Mouse (Mus musculus) heart, embryonic 14.5 days (tissue): Measurements from ENCODE around the gene Mylpf. TPM values are rescaled to one million over a fixed set of nuclear protein-coding genes. Genes with fewer than 3 reads are reported as not detected.
A peak's percentile ranks its signal among the peaks of the same experiment; 100 is the strongest.
"Not testable (repeated sequence)": the region's sequence is repeated elsewhere in the genome, so short reads cannot be mapped to it uniquely, and the experiment has no call there.

Experiments used
- ATAC-seq: fragments of 200-750 bp; cut with Nextera tagmentation; 2 replicates; pipeline ENCODE4 v1.8.0; 2017; ENCODE audit warnings: low read depth, moderate TSS enrichment; ENCODE audit not compliant: insufficient number of reproducible peaks, insufficient read depth, low FRiP score
- H3K27ac ChIP-seq, 2 experiments: fragments of 200-500 bp in 1 of 2; fragments of 300-500 bp in 1 of 2; sonication (generic) in 1 of 2; replicated peaks in 1 of 2; 2 replicates each; pipeline ENCODE4 v1.5.1; 2012 to 2014; ENCODE audit warnings: low read depth in 2 of 2, low read length in 2 of 2, control low read depth in 1 of 2, mild to moderate bottlenecking in 1 of 2, mixed read lengths in 1 of 2; ENCODE audit not compliant: control insufficient read depth in 1 of 2, insufficient read depth in 1 of 2
- H3K27me3 ChIP-seq: fragments of 300-500 bp; sonication (generic); 2 replicates; pipeline ENCODE4 v1.6.1; 2014; ENCODE audit warnings: mild to moderate bottlenecking, low read length, control low read depth; ENCODE audit not compliant: control insufficient read depth, insufficient read depth
- H3K36me3 ChIP-seq: fragments of 300-500 bp; sonication (generic); 2 replicates; pipeline ENCODE4 v1.6.1; 2014; ENCODE audit warnings: mild to moderate bottlenecking, control low read depth, low read length, mixed read lengths; ENCODE audit not compliant: control insufficient read depth, insufficient read depth
- H3K4me1 ChIP-seq, 2 experiments: fragments of 200-500 bp in 1 of 2; fragments of 300-500 bp in 1 of 2; sonication (generic) in 1 of 2; 2 replicates each; pipeline ENCODE4 v1.6.1; 2012 to 2014; ENCODE audit warnings: low read length in 2 of 2, control low read depth in 1 of 2, mixed read lengths in 1 of 2; ENCODE audit not compliant: control insufficient read depth in 2 of 2, insufficient read depth in 2 of 2
- H3K4me2 ChIP-seq: fragments of 300-500 bp; sonication (generic); 2 replicates; pipeline ENCODE4 v1.6.1; 2014; ENCODE audit warnings: mild to moderate bottlenecking, low read length
- H3K4me3 ChIP-seq, 2 experiments: fragments of 200-500 bp in 1 of 2; fragments of 300-500 bp in 1 of 2; sonication (generic) in 1 of 2; 2 replicates each; pipeline ENCODE4 v1.5.1; 2012 to 2014; ENCODE audit warnings: low read length in 2 of 2, mild to moderate bottlenecking in 2 of 2, control low read depth in 1 of 2, low read depth in 1 of 2, moderate library complexity in 1 of 2; ENCODE audit not compliant: control insufficient read depth in 1 of 2, insufficient read depth in 1 of 2
- H3K9ac ChIP-seq: fragments of 300-500 bp; sonication (generic); 2 replicates; pipeline ENCODE4 v1.6.1; 2014; ENCODE audit warnings: mild to moderate bottlenecking, low read length
- H3K9me3 ChIP-seq: fragments of 300-500 bp; sonication (generic); 2 replicates; pipeline ENCODE4 v1.6.1; 2016; ENCODE audit warnings: low read length, control low read depth; ENCODE audit not compliant: control insufficient read depth
- WGBS: fragments of 180-500 bp; shearing (Covaris S2); extraction: QIAGEN DNeasy Blood & Tissue Kit; methylation state at CpG from one replicate; pipeline ENCODE4 v1.1.7; 2014; 5-methylcytosine and 5-hydroxymethylcytosine counted together
- polyA plus RNA-seq: library from polyadenylated mRNA; unstranded; fragments of >200 nt; fragmentation: Nextera tagmentation; extraction: Ambion mirVana; gene quantifications from 2 replicates; pipeline ENCODE4 v1.2.1, GENCODE M21; 2014

The Mylpf gene
- polyA plus RNA-seq, 1 experiment from 2014 or later: 14.9 TPM

DNA sequence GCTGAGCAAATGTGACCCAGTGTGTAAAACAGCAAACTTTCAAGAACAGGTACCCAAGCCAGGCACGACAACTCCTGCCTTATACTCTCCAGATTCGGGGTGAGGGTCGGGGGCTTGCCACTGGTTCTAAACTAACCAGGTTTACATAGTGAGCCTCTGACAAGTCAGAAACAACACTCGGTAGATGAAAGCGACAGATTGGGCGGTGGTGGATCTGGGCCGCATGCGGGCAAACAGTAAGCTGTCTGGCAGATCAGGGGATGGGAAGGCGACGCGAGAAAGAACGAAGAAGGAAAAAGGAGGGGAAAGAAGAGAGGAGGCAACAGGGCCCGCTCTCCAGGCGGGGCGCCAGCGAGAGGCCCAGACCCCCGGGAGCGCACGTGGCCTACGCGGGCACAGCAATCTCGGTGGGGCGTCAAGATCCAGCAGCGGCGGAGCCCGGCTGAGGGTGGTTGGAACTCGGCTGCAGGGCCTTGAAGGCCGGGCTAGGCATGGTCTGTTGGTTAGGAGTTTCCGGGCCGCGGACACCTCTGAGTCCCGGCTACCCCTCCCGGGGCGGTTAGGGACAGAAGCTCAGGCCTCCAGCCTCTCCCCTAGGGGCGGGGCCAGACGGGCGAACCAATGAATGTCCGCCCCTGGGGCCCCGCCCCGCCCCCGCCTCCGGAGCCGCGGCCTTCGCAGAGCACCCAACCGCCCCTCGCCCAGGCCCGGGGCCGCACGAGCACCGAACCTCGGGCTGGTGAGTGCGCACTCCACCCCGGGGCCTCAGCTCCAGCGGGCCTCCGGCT is 35.4 kb downstream of the Mylpf start, which contains the start of gene Zfp771:
Zfp771 (plus strand) TSS at position 405 of the 788 bp plus-strand sequence.
- Histone ChIP-seq H3K9ac (peak within 1 kb of the TSS; percentile 94), H3K4me2 (peak within 1 kb of the TSS; percentile 90), H3K36me3 (peaks cover 25% of the 10 kb centered on the region), H3K27ac (peak within 1 kb of the TSS; percentile 87 to 90), H3K4me3 (peak within 1 kb of the TSS; percentile 86 to 97), H3K9me3 (no peaks in the 10 kb centered on the region; the same call in 1 of the 2 replicates), H3K4me1 (peaks cover 7 to 19% of the 10 kb centered on the region in 2 experiments; a peak in 3 of 4 replicates), H3K27me3 (no peaks in the 10 kb centered on the region)
- WGBS: 1% methylated on average over 54 of the region's 56 CpGs
- peak; percentile 93 for ATAC-seq

DNA sequence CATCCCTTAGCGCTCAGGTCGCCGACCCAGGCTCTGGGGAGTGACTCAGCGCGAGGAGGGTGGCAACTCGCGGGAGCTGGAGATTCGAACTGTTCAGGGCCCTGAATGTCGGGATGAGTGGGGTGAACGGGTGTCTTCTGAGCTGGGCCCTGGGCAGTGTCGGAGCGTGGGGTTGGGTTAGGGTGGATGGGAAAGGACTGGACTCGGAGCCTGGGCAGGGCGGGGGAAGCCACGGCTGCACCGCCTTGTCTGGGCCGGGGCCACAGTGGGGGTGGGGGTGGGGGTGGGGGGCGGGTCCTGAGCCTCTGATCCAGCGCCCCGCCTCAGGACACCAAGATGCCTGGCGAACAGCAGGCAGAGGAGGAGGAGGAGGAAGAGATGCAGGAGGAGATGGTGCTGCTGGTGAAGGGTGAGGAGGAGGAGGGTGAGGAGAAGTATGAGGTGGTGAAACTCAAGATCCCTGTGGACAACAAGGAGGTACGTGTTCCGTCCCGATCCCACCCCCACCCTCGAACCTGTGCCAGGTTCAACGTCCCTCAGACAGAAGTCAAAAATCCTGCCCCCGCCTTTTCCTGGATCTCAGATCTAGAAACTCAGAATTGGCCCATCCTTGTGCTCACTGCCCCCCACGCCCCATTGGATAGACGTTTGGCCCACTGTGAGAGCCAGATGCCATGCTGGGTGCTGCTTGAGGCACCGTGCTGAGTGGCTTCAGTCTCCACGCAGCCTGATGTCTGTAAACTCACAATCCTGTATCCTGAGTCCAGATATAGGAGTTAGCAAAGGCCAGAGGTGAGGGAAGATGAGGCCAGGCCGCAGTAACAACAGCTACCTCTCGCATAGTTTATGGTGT is 36.2 kb downstream of the Mylpf start:
- WGBS: 11% methylated on average over 31 of the region's 33 CpGs
- Histone ChIP-seq H3K4me3 (peak overlapping the region; percentile 86 to 97), H3K4me2 (peak overlapping the region; percentile 90), H3K27me3 (no peaks in the 10 kb centered on the region), H3K27ac (peak overlapping the region; percentile 87 to 90), H3K4me1 (peaks cover 7 to 19% of the 10 kb centered on the region in 2 experiments; a peak in 3 of 4 replicates), H3K36me3 (peaks cover 30% of the 10 kb centered on the region), H3K9ac (peak overlapping the region; percentile 94), H3K9me3 (no peaks in the 10 kb centered on the region; the same call in 1 of the 2 replicates)
- ATAC-seq: peak; percentile 75

DNA sequence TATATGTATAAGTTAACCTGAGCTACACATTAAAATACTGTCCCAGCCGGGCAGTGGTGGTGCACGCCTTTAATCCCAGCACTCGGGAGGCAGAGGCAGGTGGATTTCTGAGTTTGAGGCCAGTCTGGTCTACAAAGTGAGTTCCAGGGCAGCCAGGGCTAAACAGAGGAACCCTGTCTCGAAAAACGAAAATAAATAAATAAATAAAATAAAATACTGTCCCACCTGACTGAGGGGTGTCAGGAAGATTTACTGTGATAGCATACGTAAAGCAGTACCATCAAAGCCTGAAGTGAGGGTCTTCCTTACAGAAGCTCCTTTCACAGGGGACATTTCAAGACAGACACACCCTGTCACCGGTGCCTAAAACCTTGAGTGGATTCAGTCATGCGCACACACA is 41.8 kb downstream of the Mylpf start:
- Histone ChIP-seq H3K36me3 (peaks cover 41% of the 10 kb centered on the region), H3K4me1 (peaks cover 0 to 11% of the 10 kb centered on the region in 2 experiments; a peak in 3 of 4 replicates)
- not testable (repeated sequence) for H3K9ac ChIP-seq, ATAC-seq, H3K27ac ChIP-seq, H3K27me3 ChIP-seq, H3K4me3 ChIP-seq, H3K4me2 ChIP-seq, H3K9me3 ChIP-seq
- WGBS: 92% methylated on average over 8 of the region's 8 CpGs

DNA sequence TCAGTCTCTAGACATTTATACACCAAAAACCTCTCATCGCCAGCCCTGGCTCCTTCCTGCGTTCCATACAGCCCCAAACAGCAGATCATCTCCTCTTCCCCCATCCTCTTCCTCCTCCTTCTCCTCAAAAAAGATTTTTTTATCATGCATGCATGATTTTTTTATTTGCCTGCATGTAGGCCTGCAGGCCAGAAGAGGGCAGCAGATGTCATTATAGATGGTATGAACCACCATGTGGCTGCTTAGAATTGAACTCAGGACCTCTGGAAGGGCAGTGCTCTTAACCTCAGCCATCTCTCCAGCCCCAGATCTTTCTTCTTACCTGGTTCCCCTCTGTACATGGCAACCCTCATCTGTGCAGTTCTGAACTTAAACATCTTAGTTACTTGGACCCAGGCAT is 43.7 kb downstream of the Mylpf start:
- no peaks in the 10 kb centered on the region for H3K9me3 ChIP-seq
- no peak overlapping the region for H3K4me2 ChIP-seq
- 91% methylated on average over 2 of the region's 2 CpGs for WGBS
- no peak for ATAC-seq
- H3K9ac ChIP-seq: no peak overlapping the region
- H3K4me1 ChIP-seq: peaks cover 0 to 7% of the 10 kb centered on the region in 2 experiments; a peak in 2 of 4 replicates
- H3K27me3 ChIP-seq: no peaks in the 10 kb centered on the region
- no peak overlapping the region for H3K27ac ChIP-seq
- H3K36me3 ChIP-seq: peaks cover 41% of the 10 kb centered on the region
- no peak overlapping the region for H3K4me3 ChIP-seq

DNA sequence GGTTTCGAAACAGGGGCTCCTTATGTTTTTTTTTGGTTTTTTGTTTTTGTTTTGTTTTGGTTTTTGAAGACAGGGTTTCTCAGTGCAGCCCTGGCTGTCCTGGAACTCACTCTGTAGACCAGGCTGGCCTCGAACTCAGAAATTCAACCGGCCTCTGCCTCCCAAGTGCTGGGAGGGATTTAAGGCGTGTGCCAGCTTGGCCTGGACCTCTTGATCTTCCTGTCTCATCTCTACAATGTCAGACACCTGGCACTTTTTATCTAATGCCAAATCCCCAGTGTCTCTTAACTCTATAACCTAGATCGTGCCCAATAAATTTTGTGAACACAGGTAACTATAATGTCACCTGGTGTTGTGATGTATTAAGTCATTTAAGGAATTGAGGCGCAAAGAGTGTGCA is 44.7 kb downstream of the Mylpf start:
- no peak for ATAC-seq
- Histone ChIP-seq H3K27me3 (no peaks in the 10 kb centered on the region), H3K27ac (peak overlapping the region; percentile 79 to 85), H3K9me3 (no peaks in the 10 kb centered on the region), H3K4me3 (peak overlapping the region; percentile 67 to 76), H3K4me1 (peaks cover 0 to 7% of the 10 kb centered on the region in 2 experiments; a peak in 2 of 4 replicates), H3K36me3 (peaks cover 36% of the 10 kb centered on the region), H3K9ac (peak overlapping the region; percentile 85), H3K4me2 (peak overlapping the region; percentile 82)
- WGBS: 80% methylated on average over 6 of the region's 6 CpGs

DNA sequence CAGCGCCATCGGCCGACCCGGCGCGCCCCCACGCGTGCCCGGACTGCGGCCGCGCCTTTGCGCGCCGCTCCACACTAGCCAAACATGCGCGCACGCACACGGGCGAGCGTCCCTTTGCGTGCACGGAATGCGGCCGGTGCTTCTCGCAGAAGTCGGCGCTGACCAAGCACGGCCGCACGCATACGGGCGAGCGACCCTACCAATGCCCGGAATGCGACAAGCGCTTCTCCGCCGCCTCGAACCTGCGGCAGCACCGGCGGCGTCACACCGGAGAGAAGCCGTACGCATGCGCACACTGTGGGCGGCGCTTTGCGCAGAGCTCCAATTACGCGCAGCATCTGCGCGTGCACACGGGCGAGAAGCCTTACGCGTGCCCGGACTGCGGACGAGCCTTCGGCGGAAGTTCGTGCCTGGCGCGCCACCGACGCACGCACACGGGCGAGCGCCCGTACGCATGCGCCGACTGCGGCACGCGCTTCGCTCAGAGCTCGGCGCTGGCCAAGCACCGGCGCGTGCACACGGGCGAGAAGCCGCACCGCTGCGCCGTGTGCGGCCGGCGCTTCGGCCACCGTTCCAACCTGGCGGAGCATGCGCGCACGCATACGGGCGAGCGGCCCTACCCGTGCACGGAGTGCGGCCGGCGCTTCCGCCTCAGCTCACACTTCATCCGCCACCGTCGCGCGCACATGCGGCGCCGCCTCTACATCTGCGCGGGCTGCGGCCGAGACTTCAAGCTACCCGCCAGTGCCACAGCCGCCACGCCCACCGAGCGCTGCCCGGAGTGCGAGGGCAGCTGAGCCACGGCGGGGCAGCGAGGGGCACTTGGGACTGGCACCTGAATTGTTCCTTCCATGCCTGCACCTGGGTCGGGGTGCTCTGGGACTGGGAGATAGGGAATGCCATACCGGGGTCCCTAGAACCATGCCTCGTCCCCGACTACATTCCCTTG is 45.4 kb downstream of the Mylpf start:
- Histone ChIP-seq H3K27ac (peak overlapping the region; percentile 79 to 85), H3K27me3 (no peaks in the 10 kb centered on the region), H3K4me1 (peaks cover 0 to 8% of the 10 kb centered on the region in 2 experiments; a peak in 2 of 4 replicates), H3K9me3 (no peaks in the 10 kb centered on the region), H3K4me3 (peak overlapping the region; percentile 67 to 76), H3K4me2 (peak overlapping the region; percentile 82), H3K9ac (peak overlapping the region; percentile 85), H3K36me3 (peaks cover 32% of the 10 kb centered on the region)
- ATAC-seq: peak; percentile 91
- under 1% methylated on average over 135 of the region's 136 CpGs for WGBS
